Mouse (Mus musculus) midbrain, postnatal 0 days (tissue): ENCODE measurements around the gene Pdia2. TPM values are rescaled to one million over a fixed set of nuclear protein-coding genes. Genes with fewer than 3 reads are reported as not detected.

Experiments
- ATAC-seq: fragments of 200-750 bp; cut with Nextera tagmentation; 2 replicates; pipeline ENCODE4 v1.8.0; 2017; ENCODE audit warnings: moderate number of reproducible peaks, mild to moderate bottlenecking, moderate TSS enrichment, moderate library complexity; ENCODE audit not compliant: low FRiP score
- DNase-seq: peaks from one replicate; pipeline ENCODE4 v3.0.0-alpha.2; 2015; ENCODE audit warnings: low spot score
- H3K27ac ChIP-seq: fragments of 300-500 bp; sonication (generic); 2 replicates; pipeline ENCODE4 v1.5.1; 2014; ENCODE audit warnings: low read depth, mild to moderate bottlenecking, low read length, mixed read lengths
- H3K27me3 ChIP-seq: fragments of 300-500 bp; sonication (generic); 2 replicates; pipeline ENCODE4 v1.6.1; 2014; ENCODE audit warnings: low read length, control low read depth, mixed read lengths; ENCODE audit not compliant: insufficient read depth
- H3K36me3 ChIP-seq: fragments of 300-500 bp; sonication (generic); 2 replicates; pipeline ENCODE4 v1.6.1; 2014; ENCODE audit warnings: low read length, control low read depth, mixed read lengths; ENCODE audit not compliant: insufficient read depth
- H3K4me1 ChIP-seq: fragments of 300-500 bp; sonication (generic); 2 replicates; pipeline ENCODE4 v1.6.1; 2014; ENCODE audit warnings: mild to moderate bottlenecking, control low read depth, antibody characterized with exemption, low read length, mixed read lengths; ENCODE audit not compliant: insufficient read depth
- H3K4me2 ChIP-seq: fragments of 300-500 bp; sonication (generic); 2 replicates; pipeline ENCODE4 v1.6.1; 2014; ENCODE audit warnings: low read depth, mild to moderate bottlenecking, low read length, mixed read lengths; ENCODE audit not compliant: poor library complexity, severe bottlenecking
- H3K4me3 ChIP-seq: fragments of 300-500 bp; sonication (generic); 2 replicates; pipeline ENCODE4 v1.5.1; 2014; ENCODE audit warnings: low read depth, mild to moderate bottlenecking, low read length, moderate library complexity
- H3K9ac ChIP-seq: fragments of 300-500 bp; sonication (generic); replicated peaks from 2 replicates; pipeline ENCODE4 v1.6.1; 2014; ENCODE audit warnings: mild to moderate bottlenecking, low read length, moderate library complexity, mixed read lengths; ENCODE audit not compliant: poor library complexity, severe bottlenecking
- H3K9me3 ChIP-seq: fragments of 300-500 bp; sonication (generic); 2 replicates; pipeline ENCODE4 v1.6.1; 2016; ENCODE audit warnings: low read length, control low read depth
- CTCF ChIP-seq: IDR thresholded peaks from 2 replicates; pipeline ENCODE4 v1.5.1; 2016; ENCODE audit warnings: antibody characterized with exemption, mild to moderate bottlenecking
- WGBS: fragments of 180-500 bp; shearing (Covaris S2); extraction: QIAGEN DNeasy Blood & Tissue Kit; methylation state at CpG from one replicate; pipeline ENCODE4 v1.1.7; 2014; 5-methylcytosine and 5-hydroxymethylcytosine counted together
- polyA plus RNA-seq: library from polyadenylated mRNA; unstranded; fragments of >200 nt; fragmentation: Nextera tagmentation; extraction: Ambion mirVana; gene quantifications from 2 replicates; pipeline ENCODE4 v1.2.1, GENCODE M21; 2015
- total RNA-seq: library from RNA; depleted of rRNA; stranded (reverse); fragments of >200 nt; gene quantifications from 2 replicates; pipeline ENCODE4 v1.2.3, GENCODE M21; 2014

Gene Pdia2
- total and polyA plus RNA-seq, 2 experiments from 2014 or later, result not detected

GRCm38 (mm10) chr17:26239551-26239950 is 40.7 kb upstream of the Pdia2 start:
- ATAC-seq (no peak), DNase-seq (no peak)
- Histone ChIP-seq H3K9me3 (no peaks in the 10 kb centered on the region), H3K9ac (no peak overlapping the region), H3K27ac (no peak overlapping the region), H3K4me2 (no peak overlapping the region), H3K27me3 (no peaks in the 10 kb centered on the region), H3K4me1 (0 out of 2 replicates have a peak, but pooled peaks cover 5% of the 10 kb centered on the region), H3K36me3 (no peaks in the 10 kb centered on the region), H3K4me3 (no peak overlapping the region)
- no peak for TF ChIP-seq CTCF
- WGBS, result 66% methylated on average over 2 of the region's 2 CpGs

- no peak for ATAC-seq
- WGBS, result 83% methylated on average over 10 of the region's 10 CpGs
- no peak for TF ChIP-seq CTCF
These were observed 38.8 kb upstream of the Pdia2 start for GRCm38 (mm10) chr17:26237667-26238066.

GRCm38 (mm10) chr17:26235077-26235815 is 36.4 kb upstream of the Pdia2 start:
- Histone ChIP-seq H3K4me1 (no peaks in the 10 kb centered on the region), H3K27ac (0 out of 2 replicates have a peak overlapping the region, but pooled peaks have one; percentile 43), H3K4me2 (no peak overlapping the region), H3K4me3 (no peak overlapping the region), H3K36me3 (no peaks in the 10 kb centered on the region), H3K9me3 (no peaks in the 10 kb centered on the region), H3K27me3 (no peaks in the 10 kb centered on the region), H3K9ac (no peak overlapping the region)
- ATAC-seq, result no peak
- DNase-seq, result no peak
- TF ChIP-seq CTCF, result no peak
- 54% methylated on average over 13 of the region's 13 CpGs for WGBS

More at GRCm38 (mm10) chr17:26237667-26238066, 38.8 kb upstream of the Pdia2 start:
- Histone ChIP-seq H3K9me3 (no peaks in the 10 kb centered on the region), H3K4me3 (no peak overlapping the region), H3K27ac (no peak overlapping the region), H3K4me1 (no peaks in the 10 kb centered on the region), H3K27me3 (no peaks in the 10 kb centered on the region), H3K4me2 (no peak overlapping the region), H3K9ac (no peak overlapping the region), H3K36me3 (no peaks in the 10 kb centered on the region)
- DNase-seq, result no peak

- Histone ChIP-seq H3K27ac (no peak overlapping the region), H3K9me3 (no peaks in the 10 kb centered on the region), H3K27me3 (no peaks in the 10 kb centered on the region), H3K4me3 (no peak overlapping the region), H3K36me3 (no peaks in the 10 kb centered on the region), H3K4me1 (no peaks in the 10 kb centered on the region), H3K4me2 (no peak overlapping the region), H3K9ac (no peak overlapping the region)
- ATAC-seq (no peak), DNase-seq (no peak)
- WGBS, result 85% methylated on average over 8 of the region's 8 CpGs
- TF ChIP-seq CTCF, result no peak
These were observed 35.5 kb upstream of the Pdia2 start for GRCm38 (mm10) chr17:26234386-26234785.

- Histone ChIP-seq H3K4me3 (no peak overlapping the region), H3K4me1 (no peaks in the 10 kb centered on the region), H3K4me2 (no peak overlapping the region), H3K9ac (no peak overlapping the region), H3K36me3 (no peaks in the 10 kb centered on the region), H3K27ac (no peak overlapping the region), H3K9me3 (no peaks in the 10 kb centered on the region), H3K27me3 (no peaks in the 10 kb centered on the region)
- no peak for ATAC-seq
- WGBS, result 77% methylated on average over 8 of the region's 8 CpGs
- no peak for DNase-seq
- TF ChIP-seq CTCF, result peak; percentile 28; the same call in 1 of the 2 replicates
These were observed 34.0 kb upstream of the Pdia2 start for GRCm38 (mm10) chr17:26232863-26233262.

GRCm38 (mm10) chr17:26231156-26231555 is 32.3 kb upstream of the Pdia2 start:
- DNase-seq (no peak), ATAC-seq (no peak)
- no peaks in the 10 kb centered on the region for H3K4me1 ChIP-seq
- no peak overlapping the region for H3K4me3 ChIP-seq
- H3K9ac ChIP-seq, result no peak overlapping the region
- H3K27ac ChIP-seq, result no peak overlapping the region
- no peaks in the 10 kb centered on the region for H3K9me3 ChIP-seq
- TF ChIP-seq CTCF, result no peak
- H3K4me2 ChIP-seq, result no peak overlapping the region
- 77% methylated on average over 5 of the region's 5 CpGs for WGBS
- no peaks in the 10 kb centered on the region for H3K36me3 ChIP-seq
- H3K27me3 ChIP-seq, result no peaks in the 10 kb centered on the region
